Mouse (Mus musculus) A20 (cell line): ENCODE results near the gene Ttll13.

Experiments
- DNase-seq: peaks from one replicate; pipeline ENCODE4 v3.0.0-alpha.2; 2011; ENCODE audit warnings: low read depth, low spot score

Ttll13 gene

DNA sequence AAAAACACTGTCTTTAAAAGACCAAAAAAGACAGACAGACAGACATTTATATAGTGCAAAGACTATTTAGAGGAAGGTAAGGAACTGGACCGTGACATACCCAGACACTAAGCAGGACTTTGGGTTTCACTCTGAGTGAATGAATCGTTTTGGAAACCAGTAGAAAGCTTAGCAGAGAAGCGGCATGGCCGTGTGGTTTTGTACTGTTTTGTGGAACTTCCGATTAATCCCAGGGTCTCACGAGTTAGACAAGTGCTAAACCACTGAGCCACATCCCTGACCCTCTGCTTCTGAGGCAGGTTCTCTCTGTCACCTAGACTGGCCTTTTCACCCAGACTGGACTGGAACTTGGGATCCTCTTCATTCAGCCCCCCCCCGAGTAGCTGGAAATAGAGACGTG is 31.7 kb upstream of the Ttll13 start:
- DNase-seq: peak; percentile 70

DNA sequence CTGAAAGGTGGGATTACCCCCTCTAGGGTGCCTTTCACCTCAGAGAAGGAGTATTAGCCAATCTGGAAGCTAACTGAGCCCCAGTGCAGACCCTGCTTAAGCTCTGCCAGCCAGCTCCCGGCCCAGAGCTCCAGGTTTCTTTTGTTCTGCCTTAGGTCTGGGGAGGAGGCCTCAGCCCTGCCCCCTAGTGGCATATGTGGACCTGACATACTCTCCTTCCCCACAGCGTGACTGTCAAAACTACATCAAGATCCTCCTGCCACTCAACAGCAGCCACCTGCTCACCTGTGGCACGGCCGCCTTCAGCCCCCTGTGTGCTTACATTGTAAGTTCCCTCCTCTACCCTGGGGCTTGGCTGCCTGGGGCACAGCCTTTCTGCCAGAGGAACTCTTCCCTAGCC is 30.8 kb upstream of the Ttll13 start:
- DNase-seq: peak; percentile 78

DNA sequence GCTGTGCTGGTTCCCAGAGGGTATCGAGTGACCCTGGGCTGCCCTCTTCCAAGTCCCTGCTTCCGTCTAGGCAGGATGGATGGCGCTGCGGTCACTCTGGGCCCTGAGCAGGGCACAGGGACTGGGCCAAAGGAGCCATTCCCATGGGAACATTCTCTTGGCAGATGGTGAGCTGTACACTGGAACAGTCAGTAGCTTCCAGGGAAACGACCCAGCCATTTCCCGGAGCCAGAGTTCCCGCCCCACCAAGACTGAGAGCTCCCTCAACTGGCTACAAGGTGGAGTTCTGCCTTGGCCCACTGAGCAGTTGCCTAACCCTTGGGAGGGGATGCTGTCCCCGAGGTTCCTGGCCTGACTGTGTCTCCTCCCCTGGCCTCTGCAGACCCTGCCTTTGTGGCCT is 29.6 kb upstream of the Ttll13 start:
- no peak for DNase-seq

DNA sequence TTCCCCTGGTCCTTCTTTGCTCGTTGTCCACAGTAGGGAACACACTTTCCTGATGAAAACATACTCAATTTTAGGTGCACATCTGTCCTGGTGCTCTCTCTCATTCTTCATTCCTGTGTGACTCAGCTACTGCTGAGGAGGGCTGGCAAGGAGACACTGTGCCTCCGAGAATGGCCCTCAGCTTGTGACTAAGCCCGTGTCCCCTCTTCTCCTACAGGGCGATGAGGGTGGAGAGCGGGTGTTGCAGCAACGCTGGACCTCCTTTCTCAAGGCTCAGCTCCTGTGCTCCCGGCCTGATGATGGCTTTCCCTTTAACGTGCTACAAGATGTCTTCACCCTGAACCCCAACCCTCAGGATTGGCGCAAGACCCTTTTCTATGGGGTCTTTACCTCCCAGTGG is 27.5 kb upstream of the Ttll13 start:
- DNase-seq: no peak

DNA sequence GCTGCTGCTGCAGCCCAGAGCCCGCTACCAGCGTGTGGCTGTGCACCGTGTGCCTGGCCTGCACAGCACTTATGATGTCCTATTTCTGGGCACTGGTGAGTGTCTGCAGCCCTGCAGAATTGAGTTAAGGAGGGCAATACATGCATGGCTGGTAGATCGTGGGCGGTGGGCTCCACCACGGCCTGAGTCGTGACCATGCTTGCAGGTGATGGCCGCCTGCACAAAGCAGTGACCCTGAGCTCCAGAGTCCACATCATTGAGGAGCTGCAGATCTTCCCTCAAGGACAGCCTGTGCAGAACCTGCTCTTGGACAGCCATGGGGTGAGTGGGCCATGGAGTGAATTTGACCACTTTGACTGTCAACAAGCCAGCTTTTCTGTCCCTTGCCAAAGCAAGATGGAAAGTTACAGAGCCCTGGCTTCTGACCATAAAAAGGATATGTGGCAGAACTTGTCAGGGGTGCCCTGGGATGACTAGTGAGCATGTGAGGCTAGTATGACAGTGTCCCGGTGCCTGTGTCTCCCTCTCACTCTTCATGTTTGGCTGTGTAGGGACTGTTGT is 25.9 kb upstream of the Ttll13 start:
- no peak for DNase-seq

DNA sequence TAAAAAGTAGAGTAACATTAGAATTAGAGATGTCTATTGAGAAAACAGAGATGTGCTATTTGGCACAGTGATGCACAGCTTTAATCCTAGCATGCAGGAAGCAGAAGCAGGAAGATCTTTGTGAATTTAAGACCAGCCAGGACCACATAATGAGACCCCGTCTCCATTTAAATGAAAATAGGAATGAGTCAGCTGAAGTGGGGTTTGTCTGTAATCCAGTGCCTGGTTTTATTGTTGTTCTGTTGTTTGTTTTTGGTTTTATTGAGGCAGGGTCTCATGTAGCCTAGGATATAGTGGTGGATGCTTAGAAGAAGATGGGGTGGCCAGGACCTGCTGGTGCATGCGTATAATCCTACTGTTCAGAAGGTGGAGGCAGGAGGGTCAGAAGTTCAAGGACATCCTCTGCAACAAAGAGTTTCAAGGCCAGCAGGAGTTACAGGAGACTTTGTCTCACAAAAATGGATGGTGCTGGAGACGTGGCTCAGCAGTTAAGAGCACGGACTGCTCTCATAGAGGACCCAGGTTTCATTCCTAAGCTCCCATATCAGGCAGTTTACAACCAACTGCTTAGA is 24.9 kb upstream of the Ttll13 start:
- DNase-seq: no peak

DNA sequence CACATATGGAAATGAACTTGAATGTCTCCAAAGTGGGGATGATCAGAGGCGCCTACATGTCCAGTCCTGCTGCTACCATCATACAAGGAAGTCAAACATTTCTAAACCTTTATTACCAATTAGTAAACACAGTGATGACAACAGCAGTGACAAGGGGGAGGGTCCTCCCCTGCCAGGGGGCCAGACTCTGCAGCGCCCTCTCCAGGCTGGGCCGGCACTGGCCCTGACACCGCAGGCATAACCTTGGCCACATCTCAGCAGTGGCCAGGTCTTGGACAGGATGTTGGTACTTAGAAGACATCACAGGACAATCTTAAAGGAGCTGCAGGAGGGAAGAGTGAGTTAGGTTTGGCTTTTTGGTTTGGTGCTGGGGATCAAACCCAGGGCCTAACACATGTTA is 19.1 kb upstream of the Ttll13 start:
- no peak for DNase-seq

DNA sequence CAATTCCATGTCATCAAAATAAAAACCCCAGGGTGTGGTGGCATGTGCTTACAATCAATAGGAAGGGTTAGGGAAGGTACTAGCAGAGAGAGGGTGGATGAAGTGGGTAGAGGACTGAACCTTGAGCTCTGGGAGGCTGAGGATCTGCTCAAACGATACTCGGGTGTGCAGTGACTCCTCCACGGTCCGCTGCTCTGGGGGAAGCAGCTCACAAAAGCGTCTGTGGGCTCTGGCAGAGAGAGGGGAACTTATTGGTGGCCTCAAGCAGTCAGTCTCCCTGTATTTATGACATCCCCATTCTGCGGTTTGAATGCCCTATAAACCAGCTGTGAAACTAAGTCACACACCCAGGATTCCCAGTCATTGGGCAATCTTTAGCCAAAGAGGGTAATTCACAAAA is 16.0 kb upstream of the Ttll13 start:
- DNase-seq: peak; percentile 56

DNA sequence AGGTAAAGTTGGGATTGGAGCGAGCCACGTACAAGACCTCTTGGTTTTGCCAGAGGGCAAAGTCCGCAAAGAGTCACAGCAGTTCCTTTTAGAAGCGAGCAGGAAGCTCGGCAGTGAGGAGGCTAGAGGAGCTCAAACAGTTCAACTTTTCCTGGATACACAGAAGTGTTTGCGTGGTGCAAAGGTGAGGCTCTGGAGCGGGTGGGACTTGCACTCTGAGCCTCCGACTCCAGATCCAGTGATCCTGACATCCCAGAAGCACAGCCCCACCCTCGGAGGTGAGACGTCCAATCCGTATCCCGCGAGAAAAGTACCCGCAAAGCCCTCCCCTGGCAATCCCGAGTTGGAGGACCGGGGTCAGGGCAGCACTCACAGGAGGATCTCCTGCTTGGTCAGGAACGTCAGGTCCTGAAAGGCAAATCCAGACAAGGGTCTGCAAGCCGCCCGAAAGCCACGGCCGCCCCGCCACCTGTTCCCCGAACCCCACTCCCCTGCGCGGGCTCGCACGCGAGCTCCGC is 14.1 kb upstream of the Ttll13 start:
- DNase-seq: no peak

DNA sequence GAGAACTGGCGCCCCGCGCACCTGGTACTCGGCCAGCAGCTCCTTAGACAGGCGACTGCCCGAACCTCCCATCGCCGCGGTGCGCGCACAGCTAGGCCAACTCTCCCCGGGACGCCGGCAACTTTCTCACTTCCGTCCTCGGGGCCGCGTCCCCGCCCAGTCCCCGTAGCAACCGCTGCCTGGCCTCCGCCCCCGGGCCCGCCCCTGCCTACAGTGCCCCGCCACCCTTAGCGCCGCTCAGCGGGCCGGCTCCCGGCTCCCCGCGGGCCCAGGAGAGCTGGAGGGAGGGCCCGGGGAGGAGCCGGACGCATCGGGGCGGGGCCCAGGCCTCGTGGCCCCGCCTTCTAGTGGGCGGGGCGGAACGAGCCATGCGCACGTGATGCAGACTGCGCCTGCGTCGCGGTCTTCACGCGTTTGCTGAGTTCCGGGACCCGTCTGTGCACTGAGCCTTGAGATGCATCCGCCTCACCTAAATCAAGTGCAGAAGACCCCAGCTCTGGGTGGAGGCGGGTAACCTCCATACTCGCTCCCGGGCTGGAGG is 13.6 kb upstream of the Ttll13 start, which contains the start of the genes Cib1 and Gdpgp1:
TSS of gene Cib1 (minus strand) at position 325 of the 541 bp plus-strand sequence.
TSS of gene Gdpgp1 (plus strand) at position 377 of the 541 bp plus-strand sequence.
- peak; percentile 98 for DNase-seq

DNA sequence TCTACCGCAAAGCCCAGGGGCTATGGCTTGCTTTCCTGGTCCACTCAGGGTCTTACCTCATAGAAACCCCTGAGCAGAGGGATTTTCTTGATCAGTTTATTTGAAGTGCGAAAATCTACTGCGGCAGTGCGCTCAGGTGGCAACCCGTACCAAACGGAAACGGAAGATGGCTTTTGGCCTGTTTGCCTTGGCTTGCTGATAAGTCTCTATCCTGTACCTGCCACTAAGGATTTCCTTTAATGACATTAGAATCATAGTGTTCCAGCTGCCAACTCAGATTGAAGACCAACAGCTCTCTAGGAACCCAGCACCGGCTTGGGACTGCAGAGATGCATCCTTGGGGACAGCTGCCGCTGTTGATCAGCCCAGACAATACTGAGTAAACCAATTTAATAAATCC is 12.4 kb upstream of the Ttll13 start:
- no peak for DNase-seq

DNA sequence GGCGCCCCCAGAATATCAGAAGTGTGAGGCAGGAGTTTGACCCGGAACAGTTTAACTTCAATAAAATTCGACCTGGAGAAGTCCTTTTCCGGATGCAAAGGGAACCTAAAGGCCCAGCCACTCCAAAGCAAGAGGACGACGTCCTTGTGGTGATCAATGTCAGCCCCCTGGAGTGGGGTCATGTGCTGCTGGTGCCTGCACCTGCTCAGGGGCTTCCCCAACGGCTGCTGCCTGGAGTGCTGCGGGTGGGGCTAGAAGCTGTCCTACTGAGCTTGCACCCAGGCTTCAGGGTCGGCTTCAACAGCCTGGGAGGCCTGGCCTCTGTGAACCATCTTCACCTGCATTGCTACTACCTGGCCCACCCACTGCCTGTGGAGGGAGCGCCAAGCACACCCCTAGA is 7.6 kb upstream of the Ttll13 start:
- DNase-seq: no peak

DNA sequence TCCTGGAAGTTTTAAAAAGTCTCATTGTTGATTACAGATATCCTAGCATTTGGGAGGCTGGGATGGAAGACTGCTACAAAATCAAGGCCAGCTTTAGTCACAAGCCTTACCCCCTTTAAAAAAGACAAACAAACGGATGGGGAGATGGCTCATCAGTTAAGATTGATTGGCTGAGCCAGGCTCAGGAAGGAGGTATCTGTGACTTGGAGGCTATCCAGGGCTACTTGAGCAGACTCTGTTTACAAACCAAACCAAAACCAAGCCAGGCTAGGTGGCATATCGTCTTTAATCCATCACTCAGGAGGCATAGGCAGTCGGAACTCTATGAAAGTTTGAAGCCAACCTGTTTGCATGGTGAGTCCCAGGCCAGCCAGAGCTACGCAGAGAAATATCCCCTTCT is 4.5 kb upstream of the Ttll13 start:
- no peak for DNase-seq

DNA sequence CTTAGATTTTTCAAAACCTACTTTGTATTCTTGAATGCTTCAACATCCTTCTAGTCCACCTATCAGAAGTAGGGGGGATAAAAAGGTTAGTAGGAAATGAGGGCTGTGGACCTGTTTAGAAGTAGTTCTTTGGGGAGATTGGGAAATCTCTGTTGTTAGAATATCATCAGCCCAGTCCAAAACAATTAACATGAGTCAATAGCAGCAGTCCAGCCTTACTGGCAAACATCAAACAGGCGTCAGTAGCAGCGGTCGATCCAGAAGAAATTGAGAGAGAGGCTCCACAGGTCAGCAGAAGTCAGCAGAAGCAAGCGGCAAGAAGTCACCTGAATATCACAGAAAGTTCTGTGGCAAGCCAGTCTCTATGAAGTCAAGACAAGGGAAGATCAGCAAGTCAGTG is 1.3 kb upstream of the Ttll13 start:
- no peak for DNase-seq

DNA sequence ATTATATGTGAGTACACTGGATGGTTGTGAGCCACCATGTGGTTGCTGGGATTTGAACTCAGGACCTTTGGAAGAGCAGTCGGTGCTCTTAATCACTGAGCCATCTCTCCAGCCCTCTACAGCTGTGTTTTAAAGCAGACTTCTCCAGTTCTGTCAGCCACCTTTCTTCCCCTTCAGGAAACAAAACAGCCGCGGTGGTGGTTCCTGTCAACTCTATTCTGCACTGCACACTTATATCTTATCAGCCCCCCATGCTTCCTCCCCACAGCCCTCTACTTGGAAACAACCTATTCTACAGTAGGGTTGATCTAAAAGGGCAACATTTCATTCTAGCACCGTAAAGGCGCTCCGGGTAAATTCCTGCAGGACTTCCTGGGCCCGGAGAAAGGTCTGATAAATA is 683 bp downstream of the Ttll13 start:
- DNase-seq: no peak

DNA sequence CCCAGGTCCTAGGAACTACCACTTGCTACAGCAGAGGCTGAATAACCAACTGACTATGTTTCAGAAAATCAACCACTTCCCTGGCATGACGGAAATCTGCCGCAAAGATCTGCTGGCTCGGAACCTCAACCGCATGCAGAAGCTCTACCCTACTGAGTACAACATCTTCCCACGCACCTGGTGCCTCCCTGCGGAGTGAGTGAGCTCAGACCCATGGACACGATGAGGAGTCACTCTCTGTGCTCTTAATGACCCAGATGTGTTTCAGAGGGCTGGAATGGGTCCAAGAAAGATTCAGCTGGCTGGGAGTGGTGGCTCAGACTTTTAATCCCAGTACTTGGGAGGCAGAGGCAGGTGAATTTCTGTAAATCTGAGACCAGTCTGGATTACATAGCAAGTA is 6.3 kb downstream of the Ttll13 start:
- DNase-seq: no peak

DNA sequence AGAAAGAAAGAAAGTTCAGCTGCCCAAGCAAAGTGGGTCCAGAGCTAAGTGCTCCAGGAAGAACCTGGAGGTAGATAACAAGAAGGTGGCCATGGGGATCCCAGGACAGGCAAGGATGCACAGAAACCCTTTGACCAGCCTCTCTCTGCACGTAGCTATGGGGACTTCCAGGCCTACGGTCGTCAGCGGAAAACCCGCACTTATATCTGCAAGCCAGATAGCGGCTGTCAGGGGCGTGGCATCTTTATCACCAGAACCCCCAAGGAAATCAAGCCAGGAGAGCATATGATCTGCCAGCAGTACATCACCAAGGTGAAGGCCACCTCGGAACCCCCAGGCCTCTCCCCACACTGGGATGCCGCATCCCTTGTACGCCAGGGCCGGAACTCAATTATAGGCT is 6.7 kb downstream of the Ttll13 start:
- no peak for DNase-seq

DNA sequence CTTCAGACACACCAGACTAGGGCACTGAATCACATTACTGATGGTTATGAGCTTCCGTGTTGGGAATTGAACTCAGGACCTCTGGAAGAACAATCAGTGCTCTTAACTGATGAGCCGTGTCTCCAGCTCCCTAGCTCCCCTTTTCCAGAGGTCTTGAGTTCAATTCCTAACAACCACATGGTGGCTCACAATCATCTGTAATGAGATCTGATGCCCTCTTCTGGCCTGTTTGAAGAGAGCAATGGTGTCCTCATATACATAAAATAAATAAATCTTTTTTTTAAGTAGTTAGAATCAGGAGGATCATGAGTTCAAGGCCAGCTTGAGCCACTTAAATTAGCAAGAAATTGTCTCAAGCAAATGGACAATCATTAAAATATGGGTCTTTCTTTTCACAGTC is 9.8 kb downstream of the Ttll13 start:
- DNase-seq: peak; percentile 38

DNA sequence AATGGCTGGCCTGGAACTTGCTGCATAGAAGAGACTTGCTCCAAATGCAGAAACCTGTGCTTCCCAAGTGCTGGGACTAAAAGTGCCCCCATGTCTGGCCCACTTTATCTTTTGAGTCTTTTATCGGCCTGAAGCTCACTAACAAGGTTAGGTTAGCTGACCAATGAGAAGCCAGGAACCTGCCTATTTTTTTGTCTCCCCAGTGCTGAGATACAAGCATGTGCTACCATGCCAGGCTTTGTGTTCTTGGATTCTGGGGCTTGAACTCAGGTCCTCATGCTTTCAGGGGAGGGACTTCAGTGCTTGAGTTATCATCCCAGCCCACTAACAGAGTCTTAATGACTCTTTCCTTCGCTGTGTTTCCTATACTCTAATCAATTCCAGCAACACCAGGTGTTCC is 11.5 kb downstream of the Ttll13 start:
- no peak for DNase-seq

DNA sequence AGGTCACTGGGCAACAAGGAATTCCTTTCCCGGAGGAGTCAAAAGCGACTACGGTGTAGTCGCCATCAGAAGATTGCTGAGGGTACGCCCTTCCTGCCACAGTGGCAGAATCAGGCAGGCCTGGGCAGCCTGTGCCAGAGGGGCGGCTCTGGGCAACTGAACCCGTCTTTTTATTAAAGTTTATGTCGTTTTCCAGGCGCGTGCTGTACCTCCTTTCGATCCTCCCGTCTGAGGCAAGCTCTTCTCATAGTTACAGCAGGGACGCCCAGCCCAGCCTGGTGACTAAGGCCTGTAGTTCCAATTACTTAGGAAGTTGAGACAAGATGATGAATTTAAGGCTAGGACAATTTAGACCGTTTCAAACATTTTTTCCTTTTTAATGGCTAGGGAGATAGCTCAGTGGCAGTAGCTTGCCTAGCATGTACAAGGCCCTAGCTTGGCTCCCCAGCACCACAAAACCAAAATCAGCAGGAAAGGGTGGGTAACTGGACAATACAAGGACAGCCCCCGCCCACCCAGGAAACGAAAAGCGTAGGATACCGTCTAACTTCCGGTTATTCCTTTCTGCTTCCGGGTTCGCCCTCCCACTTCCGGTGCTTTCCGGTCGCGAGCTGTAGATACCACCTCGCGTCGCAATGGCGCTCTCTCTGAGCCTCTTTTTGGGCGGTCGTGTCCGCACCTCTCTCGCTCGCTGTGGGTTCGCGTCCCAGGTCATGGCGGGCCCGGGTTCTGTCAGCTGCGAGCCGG is 14.6 kb downstream of the Ttll13 start, which contains the start of gene Ngrn:
TSS of gene Ngrn (plus strand) at position 591 of the 747 bp plus-strand sequence.
- peak; percentile 89 for DNase-seq

DNA sequence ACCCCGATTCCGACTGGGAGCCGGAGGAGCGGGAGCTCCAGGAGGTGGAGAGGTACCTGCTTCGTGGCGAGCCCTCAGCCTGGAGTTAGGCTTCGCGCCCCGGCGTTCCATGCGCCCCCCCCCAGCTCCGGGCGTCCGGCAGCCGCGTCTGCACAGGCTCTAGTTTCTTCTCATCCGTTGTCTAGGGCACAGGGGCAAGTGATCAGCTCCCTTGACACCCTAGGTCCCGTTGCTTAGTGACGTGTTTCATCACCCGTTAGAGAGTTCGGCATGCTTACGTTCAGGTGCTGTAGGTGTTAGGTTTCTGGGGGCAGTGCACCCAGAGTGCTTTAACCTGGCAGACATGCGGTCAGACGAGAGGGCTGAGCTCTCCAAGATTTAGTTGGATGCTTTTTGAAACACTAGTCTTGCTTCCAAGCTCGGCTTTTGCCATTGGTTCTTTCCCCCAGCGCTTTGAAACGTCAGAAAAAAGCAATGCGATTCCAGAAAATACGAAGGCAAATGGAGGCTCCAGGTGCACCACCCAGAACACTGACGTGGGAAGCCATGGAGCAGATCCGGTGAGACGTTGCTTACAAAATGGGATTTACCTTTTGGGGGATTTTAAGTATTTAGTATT is 15.3 kb downstream of the Ttll13 start:
- no peak for DNase-seq

DNA sequence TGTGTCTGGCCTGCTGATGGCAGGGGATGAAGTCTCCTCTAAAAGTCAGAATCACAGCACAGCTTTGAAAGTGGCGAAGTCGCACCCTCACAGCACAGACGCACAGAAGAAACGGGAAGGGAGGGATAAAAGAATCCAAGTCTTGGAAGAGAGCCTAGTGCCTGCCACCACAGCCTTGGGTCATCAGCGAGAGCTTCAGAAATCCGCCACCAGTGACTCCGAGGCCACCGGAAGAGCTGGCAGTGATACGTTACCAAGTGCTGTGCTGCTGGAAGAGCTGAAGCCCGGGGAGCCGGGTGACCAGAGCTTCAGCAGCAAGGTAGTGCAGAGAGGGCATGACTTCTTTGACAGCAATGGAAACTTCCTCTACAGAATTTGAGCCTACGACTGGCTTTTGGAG is 18.4 kb downstream of the Ttll13 start:
- DNase-seq: no peak
